Mouse (Mus musculus) cerebellum, adult 9-10 months (tissue): ENCODE measurements around the gene Olfr598.
"Not testable (repeated sequence)": the region's sequence is repeated elsewhere in the genome, so short reads cannot be mapped to it uniquely, and the experiment has no call there.

Experiments
- DNase-seq: peaks from one replicate; pipeline ENCODE4 v3.0.0; 2022

Gene Olfr598

GRCm38 (mm10) chr7:103323268-103323667 is at the start of gene Olfr598:
Gene Olfr598, plus strand, starts transcription at chr7:103323568.
- no peak for DNase-seq

- not testable (repeated sequence) for DNase-seq
Observed at GRCm38 (mm10) chr7:103305348-103305747, 18.0 kb upstream of the Olfr598 start, which contains the start of gene Olfr596. Gene Olfr596, plus strand, starts transcription at chr7:103305648.

- not testable (repeated sequence) for DNase-seq
Observed at GRCm38 (mm10) chr7:103316015-103316414, 7.4 kb upstream of the Olfr598 start, which contains the start of gene Olfr597. Gene Olfr597, plus strand, starts transcription at chr7:103316315.

- DNase-seq, result no peak
Observed at GRCm38 (mm10) chr7:103335617-103336016, 12.2 kb downstream of the Olfr598 start, which contains the start of gene Olfr599. Gene Olfr599, plus strand, starts transcription at chr7:103335917.

GRCm38 (mm10) chr7:103349569-103349968 is 26.2 kb downstream of the Olfr598 start, which contains the start of gene Olfr600:
Gene Olfr600, minus strand, starts transcription at chr7:103349669.
- DNase-seq, result no peak

GRCm38 (mm10) chr7:103362555-103362954 is 39.2 kb downstream of the Olfr598 start, which contains the start of gene Olfr601:
Gene Olfr601, minus strand, starts transcription at chr7:103362655.
- DNase-seq, result no peak
